Mouse (Mus musculus) lung, adult 2 months (tissue): ENCODE data around the gene Hmgb1.
"Not testable (repeated sequence)": the region's sequence is repeated elsewhere in the genome, so short reads cannot be mapped to it uniquely, and the experiment has no call there.

Source experiments
- CTCF ChIP-seq: fragments of 200-500 bp; IDR thresholded peaks from 2 replicates; pipeline ENCODE4 v1.5.1; 2011; ENCODE audit warnings: mild to moderate bottlenecking, low read length, control low read depth; ENCODE audit not compliant: insufficient read depth
- POLR2A ChIP-seq: fragments of 200-500 bp; IDR thresholded peaks from 2 replicates; pipeline ENCODE4 v1.6.1; 2011; ENCODE audit warnings: low read depth, mild to moderate bottlenecking, control low read depth, low read length, borderline replicate concordance; ENCODE audit errors: extremely low read depth

GRCm38 (mm10) chr5:149138087-149138486 is 46.2 kb downstream of the Hmgb1 start:
- TF ChIP-seq CTCF, POLR2A: not testable (repeated sequence)
